Mouse (Mus musculus) gastrocnemius, postnatal 10 days (tissue): ENCODE data around the gene Med8. TPM values are rescaled to one million over a fixed set of nuclear protein-coding genes. Genes with fewer than 3 reads are reported as not detected.

Experiments used
- DNase-seq: peaks from one replicate; pipeline ENCODE4 v3.0.0; 2021; ENCODE audit warnings: mixed read lengths
- long read RNA-seq, 2 experiments: library from polyadenylated mRNA; stranded (forward); transcript quantifications; one replicate each; pipeline ENCODE4 v2.0.0; 2021
- total RNA-seq, 2 experiments: library from RNA; stranded (reverse); gene quantifications; 2 replicates each; pipeline ENCODE4 v1.2.3; 2021

Gene Med8
- total RNA-seq = 10 to 100 TPM; 37.8 to 38.0 TPM
- long read RNA-seq, experiment 1, transcript Med8-201 (7 exons, 1,145 nt) = major isoform, 13 of 27 reads
- long read RNA-seq, experiment 1, partial matches to known transcripts = 6 of 27 reads
- long read RNA-seq, experiment 1, other reads (novel, unspliced or antisense) = 4 of 27 reads
- long read RNA-seq, experiment 2, transcript Med8-203 (7 exons, 1,134 nt) = minor isoform, 5 of 32 reads
- long read RNA-seq, experiment 2, transcript Med8-201 (7 exons, 1,145 nt) = major isoform, 20 of 32 reads
- long read RNA-seq, experiment 2, partial matches to known transcripts = 4 of 32 reads
- long read RNA-seq, experiment 2, other reads (novel, unspliced or antisense) = 3 of 32 reads

DNA sequence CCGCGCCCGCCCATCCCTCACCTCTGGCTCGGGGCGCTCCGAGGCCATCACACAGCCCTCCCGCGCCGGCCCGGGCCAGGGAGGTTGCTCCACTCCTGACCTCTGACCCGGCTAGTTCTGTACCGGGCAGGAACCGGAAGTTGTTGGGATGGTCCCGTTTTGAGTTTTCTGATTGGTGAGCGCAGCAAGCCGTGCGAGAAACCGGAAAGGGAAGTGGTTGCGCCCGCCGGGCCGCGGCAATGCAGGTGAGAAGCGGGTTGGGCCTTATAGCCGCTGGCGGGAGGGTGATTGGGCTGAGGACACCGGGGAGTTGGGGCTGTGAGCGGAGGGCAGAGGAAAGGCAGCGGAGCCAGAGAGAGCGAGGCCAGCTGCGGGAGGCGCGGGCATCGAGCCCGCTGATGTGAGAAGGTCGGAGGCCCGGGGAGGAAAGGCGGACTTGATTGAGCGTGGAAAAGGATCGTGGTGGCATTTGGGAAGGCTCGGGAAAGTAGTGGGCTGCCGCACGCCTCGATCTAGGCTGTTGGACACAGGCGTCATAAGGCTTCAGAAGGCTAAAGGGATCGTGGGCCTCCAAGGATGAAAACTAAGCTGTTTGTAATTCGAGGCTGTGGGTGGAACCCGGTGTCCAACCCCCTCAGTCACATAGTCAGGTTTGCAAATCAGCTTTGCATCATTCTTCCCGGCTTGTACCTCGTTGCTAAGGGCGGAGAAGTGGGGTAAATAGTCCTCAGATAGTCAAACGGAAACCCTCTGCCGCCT lies at the start of gene Med8, which contains the start of gene Szt2:
Gene Med8 (plus strand): TSS at position 196 of the 759 bp plus-strand sequence.
Gene Szt2 (minus strand): TSS at position 132 of the 759 bp plus-strand sequence.
- DNase-seq = peak; percentile 78

DNA sequence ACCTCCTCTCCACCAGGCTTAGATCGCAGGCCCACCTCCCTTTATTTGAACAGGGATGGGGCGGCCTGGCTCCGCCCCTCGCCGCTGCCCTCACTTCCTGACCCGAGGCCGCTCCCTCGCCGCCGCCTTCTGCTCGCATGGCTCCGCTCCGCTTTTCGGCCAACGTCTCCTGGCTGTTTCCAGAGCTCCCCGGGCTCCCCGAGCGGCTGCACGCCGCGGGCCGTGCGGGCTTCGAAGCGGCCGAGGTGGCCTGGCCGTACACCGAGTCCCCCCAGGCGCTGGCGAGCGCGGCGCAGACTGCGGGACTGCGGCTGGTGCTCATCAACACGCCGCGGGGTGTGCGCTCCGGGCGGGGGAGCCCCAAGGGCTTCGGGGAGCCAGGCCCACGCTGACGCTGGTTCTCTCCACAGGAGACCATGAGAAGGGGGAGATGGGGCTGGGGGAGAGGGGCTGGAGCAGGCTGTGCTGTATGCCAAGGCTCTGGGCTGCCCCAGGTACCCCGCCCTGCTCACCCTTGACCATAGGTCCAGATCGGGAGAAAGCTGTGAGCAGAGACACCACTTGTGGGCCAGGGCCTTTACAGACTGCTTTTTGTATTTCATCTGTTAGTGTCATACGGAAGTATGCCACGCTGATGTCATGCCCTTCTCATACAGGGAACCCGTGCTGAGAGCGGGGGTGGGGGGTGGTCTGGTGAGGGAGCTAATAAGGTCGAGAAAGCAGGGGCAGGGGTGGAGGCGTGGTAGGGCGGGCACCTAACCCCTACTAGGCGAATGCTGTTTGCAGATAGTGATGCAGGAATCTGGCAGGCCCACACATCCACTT lies 49.0 kb upstream of the Med8 start:
- peak; percentile 66 for DNase-seq

DNA sequence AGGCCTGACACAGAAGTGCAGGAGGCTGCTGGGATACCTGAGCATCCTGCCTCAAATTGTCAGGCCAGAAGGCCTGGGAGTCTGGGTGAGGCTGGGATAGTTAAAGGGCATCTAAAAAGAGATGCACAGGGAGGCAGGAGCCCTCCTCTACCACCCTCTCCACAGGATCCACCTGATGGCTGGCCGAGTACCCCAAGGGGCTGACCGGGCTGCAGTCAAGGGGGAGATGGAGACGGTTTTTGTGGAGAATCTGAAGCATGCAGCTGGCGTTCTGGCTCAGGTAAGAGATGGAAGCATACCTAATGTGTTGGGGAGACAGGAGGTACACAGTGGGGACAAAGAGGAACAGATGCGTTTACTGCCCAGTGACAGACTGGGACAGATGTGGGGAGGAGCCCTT lies 47.7 kb upstream of the Med8 start:
- no peak for DNase-seq

DNA sequence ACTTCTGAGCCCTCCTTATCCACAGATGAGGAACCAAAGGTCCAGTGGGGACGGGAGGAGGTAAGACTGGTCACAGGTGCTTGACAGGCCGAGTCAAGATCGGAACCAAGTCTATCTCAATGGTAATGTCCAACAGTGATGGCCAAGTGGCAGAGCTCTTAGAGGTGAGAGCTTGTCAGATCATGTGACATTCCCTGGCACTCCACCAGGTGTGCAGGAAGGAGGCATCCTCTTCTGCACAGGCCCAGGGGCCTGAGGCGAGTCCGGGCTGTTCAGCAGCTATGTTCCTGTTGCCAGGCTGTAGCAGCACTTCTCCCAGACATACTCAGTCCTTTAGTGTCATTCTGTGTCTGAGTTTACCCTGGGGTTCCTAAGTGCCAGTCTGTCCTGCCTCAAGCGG lies 46.3 kb upstream of the Med8 start:
- no peak for DNase-seq

DNA sequence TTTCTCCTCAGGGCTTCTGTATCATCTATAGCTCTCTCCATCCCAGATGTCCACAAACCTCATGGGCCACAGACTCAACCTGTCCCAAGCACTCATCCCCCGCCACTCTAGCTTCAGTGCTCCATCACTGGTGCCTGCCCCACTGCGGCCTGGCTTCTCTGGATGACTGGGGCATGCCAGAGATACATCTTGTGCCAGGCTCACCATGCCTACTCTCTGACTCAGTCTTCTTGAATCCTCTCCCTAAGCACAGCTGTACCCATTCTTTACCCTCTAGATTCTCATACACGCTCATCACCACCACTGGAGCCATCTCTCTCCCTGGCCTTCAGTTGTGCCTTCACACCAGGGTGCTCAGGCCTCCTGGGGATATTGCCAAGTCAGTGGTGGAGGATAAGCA lies 45.2 kb upstream of the Med8 start:
- DNase-seq = no peak

DNA sequence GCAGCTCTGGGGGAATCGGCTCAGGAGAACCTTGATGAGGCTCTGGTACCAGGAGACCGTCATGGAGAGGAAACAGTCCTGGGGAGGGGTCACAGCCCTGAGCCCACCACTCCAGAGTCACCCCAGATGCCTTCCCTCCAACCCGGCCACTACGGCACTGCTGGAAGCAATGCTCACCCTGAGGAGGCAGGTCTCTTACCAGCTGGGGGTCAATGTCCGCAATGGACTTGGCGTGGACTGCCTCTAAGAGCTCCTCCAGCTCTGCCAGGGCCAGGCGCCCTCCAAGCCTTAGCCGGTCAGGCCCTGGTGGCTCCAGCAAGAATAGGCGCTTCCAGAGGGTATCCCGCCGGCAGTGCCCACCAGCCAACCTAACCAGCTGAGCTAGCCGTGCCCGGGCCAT lies 44.5 kb upstream of the Med8 start:
- DNase-seq = no peak

DNA sequence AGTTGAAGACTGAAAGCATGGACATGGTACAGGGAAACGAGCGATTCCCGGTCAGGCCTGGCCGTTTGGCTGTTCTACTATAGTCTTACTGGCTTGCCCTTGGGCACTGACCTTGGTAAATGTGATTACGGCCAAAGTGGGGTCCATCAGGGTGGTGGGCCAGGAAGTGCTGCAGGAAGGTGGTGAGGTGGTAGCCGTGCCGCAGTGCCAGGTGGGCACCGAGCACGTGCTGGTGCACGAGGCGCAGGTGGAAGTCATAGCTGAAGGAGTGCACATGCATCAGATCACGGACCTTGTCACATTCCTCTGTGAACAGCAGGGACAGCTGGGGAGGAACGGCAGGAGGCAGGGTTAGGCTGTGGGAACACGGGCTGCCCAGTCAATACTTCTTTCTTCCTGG lies 43.1 kb upstream of the Med8 start:
- DNase-seq = no peak

DNA sequence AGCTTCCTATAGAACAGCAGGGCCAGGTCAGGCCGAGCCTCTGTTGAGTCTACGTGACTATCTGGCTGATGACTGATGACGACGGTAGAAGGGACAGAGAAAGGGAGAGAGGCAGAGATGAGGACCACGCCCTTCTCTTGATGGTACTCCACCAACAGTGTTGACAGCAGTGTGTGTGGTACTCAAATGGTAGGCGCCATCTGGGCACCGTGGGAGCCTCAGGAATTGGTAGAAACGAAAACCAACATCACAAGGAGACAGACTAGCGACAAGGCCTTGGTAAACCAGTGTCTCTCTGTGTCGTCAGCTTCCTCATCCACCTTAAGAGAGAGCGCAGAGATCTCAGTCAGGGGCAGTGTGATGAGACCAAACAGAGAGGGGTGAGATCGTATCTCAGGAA lies 41.6 kb upstream of the Med8 start:
- no peak for DNase-seq

DNA sequence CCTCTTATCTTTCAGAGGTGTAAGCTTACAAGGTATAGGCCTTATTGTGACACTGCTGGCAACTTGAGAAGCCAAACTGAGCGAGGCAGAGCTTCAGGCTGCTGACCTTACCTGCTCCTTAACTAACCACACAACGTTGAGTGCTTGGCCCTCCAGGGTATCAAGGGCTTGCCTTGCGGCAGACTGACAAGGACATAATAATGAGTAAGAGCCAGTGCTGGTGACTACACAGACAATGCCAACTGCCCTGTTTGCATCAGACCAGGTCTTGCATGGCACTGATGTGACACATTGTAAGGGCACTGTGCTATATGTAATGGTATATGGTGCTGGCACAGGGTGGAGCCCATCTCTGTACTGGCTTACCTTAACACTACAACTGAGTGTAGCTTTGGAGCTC lies 40.5 kb upstream of the Med8 start:
- no peak for DNase-seq

DNA sequence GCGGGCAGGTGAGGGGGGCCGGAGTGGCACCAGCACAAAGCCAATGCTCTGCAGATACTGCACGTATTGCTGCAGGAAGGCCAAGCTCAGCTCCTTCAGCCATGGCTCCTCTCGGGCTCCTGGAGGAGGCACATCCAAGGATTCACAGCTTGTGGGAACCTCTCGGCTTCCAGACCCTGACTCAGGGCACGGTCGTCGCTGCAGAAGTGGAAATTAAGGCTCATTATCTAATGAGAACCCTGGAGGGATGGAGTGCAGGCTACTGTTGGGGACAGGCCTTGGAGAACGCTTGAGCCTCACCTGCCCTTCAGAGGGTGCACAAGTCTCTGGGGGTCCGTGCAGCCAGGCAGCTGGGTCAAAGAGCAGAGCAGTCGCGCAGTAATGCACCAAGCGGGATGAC lies 37.3 kb upstream of the Med8 start:
- DNase-seq = no peak

DNA sequence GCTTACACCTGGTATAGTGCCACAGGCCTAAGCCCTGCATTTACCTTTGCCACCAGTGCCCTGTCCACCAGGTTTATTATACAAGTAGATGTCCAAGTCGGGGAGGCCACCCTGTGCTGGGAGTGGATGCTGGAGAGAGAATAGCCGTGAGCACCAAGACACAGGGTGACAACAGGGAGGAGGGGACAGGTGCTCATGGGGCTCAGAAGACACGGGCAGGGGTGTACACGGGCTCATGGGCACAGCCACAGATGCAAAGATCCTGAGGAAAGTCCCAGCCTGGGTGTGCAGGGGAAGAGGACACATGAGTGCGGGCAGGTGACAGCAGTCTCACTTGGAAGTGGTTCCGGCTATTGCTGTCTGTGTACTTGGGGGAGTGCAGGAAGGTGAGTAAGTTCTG lies 33.1 kb upstream of the Med8 start:
- no peak for DNase-seq

DNA sequence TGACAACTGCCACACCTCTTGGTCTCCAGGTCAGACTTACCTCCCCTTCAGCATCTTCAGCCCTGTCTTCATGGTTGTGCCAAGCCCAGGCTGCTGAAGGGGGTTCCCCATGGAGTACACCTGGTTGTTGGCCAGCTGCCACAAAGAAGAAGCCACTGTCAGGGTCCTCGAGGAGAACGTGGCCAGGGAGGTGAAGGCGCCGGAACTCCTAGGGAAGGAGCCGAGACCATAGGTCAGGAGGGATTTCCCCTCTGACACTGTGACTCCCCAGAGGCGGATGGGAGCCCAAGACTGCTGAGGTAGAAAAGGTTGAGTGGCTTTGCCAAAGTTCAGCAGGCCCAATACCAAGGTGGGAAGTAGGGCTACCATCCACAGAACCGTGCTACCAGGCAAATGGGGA lies 25.9 kb upstream of the Med8 start:
- DNase-seq = no peak

DNA sequence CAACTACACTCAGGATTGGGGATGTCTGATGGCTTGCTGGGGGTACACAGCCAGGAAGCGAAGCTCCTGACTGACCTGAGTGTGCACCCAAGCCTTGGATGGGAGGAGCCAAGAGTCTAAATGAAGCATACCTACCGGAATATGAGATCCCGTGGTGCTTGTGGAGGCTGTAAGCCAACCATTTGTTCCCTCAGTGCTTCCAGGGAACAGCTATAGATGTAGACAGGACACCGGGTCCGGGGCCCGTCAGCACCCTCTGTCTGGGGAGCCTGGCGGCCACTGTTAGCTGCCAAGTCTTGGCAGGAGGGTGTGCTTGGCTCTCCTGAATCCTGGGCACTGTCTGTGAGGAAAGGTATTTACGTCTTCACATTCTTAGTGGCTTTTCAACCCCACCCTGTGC lies 21.8 kb upstream of the Med8 start:
- DNase-seq = no peak

DNA sequence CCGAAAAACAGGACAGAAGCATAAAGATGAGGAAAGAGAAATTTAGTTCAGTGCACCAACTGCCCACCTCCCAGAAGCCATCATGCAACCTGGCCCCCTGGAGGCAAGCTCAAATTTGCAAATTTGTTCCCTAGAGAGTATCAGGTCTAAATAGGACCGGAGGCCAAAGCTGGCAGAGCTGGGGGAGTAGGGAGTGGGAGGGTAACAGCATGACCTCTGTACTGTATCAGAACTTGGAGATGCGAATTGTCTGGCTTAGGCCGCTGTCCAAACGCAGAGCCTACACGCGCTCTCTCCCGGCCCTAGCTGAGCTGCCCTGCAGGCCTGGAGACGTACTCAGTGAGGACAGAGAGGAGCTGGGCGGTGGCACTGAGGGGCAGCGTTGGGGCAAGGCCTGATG lies 19.0 kb upstream of the Med8 start:
- no peak for DNase-seq

DNA sequence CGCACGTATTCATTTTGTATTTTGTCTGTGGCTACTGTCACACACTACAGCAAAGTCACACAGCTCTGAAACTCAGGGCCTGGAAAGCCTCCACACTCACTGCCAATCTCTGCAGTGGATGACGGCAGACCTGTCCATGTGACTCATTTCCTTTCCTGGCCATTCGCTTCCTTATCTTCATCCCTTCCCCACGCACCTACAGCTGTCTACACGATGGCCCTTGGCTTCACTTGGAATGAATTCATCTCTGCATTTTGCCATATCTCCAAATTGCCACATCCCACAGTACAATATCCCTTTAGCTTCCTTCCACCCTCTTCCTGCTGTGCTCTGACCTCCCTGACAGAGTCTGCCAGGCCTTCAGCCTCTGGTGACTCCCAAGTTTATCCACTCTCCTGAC lies 14.6 kb upstream of the Med8 start:
- DNase-seq = no peak

DNA sequence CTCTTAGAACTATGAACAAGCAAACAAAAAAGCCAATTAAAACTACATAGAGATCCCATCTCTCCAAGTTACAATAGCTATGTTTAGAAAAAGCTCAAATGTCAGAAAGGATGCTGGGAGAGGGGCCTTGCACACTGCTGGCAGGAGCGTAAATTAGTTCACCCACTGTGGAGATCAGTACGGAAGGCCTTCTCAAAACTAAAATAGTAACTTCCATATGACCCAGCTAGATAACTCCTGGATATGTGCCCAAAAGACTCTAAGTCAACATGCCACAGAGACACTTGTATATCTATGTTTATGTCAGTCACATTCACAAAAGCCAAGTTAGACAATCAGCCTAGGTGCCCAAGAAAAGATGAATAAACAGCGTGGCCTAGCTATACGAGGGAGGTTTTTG lies 13.8 kb upstream of the Med8 start:
- no peak for DNase-seq

DNA sequence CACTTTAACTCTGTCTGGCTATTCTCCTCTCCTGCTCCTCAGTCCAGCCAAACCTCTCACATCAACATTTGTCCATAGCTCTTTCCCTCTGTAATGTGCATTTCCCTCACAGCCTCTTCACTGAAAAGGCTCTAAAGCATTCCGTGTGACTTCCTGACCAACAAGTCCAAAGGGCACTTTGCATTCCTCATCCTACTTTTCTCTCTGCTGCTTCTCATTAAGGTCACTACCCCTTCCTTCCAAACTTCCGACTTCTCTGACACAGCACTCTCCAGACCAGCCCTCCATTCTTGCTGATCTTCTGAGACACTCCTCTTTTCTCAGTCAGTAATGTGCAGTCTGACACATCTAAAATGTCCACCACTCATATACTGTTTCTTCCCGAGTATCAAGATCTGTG lies 12.7 kb upstream of the Med8 start:
- DNase-seq = no peak

DNA sequence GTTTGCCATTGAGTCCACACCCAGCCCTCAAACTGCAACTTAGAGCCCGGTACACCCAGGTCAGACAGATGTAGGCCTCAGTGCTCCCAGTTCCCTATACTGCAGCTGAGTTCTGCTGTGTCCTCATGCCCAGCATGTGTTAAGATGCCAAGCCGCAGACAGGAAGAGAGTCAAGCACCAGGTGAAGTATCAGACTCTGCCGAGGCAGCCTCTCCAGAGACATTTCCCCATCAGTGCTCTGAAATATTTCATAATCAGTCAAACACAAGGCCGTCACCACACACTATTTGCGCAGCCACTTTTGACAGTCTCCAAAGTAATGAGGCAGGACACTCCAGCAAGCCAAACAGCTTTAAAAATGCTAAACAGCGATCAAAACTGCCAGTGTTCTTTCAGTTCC lies 10.7 kb upstream of the Med8 start:
- no peak for DNase-seq

DNA sequence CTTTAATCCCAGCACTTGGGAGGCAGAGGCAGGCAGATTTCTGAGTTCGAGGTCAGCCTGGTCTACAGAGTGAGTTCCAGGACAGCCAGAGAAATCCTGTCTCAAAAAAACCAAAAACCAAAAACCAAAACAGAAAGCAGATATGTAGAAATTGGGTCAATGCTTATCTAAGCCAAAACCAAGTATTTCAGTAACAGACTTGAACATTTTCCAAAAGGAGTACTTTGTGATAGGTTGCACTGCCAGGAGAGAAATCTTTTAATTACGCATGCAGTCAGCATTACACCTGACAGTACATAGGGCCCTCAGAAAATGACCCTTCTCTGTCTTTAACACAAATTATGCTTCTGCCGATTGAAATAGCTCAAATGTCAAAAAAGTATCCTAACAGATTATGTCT lies 7.7 kb upstream of the Med8 start:
- no peak for DNase-seq

DNA sequence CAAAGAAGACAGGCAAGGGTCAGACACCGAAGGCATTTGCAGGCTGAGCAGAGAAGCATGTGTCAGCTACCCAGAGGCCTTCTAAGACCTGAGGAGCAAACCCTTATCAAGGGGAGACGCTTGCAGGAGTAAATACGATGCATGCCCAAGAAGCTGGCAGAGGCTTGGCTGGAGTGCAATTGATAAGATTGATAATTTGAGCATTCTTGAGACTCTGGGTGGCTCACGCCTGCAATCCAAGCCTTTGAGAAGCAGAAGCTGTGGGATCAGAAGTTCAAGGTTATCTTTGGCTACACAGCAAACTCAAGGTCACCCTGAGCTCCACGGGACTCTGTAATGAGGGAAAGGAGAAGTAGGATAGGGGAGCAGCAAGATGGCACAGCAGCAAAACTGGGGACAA lies 7.2 kb upstream of the Med8 start:
- no peak for DNase-seq

DNA sequence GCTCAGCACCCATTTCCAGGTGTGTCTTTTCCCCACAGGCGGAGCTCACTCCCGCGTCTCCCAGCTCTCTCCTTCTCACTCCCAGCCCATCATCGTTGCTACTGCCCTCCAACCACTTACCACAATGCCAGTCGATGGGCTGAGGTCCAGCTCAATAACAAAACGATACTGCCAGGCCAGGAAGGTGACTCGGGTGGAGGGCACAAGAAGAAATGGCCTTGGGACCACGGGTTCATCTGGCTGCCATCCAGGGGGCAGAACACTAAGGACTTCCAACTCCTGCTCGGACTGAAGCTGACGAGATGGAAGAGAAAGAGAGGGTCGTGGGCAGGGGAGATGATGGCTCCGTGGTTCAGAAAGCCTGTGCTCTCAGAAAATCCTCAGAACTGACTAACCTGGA lies 6.4 kb upstream of the Med8 start:
- no peak for DNase-seq

DNA sequence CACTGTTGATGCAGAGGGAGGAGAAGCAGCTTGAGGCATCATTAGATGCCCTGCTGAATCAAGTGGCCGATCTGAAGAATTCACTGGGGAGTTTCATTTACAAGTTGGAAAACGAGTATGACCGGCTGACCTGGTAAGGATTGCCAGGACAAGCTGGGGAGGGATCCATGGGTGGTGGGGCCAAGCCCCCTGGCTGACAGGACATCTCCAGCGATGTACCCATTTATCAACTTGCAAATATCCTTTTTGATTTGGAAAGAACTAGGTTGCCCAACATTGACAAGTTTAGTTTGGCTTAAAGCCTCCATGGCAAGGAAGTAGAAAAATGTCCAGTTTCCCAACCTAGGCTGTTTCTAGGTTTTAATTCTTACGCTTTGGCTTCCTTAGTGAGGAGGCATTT lies 1.7 kb downstream of the Med8 start:
- no peak for DNase-seq

DNA sequence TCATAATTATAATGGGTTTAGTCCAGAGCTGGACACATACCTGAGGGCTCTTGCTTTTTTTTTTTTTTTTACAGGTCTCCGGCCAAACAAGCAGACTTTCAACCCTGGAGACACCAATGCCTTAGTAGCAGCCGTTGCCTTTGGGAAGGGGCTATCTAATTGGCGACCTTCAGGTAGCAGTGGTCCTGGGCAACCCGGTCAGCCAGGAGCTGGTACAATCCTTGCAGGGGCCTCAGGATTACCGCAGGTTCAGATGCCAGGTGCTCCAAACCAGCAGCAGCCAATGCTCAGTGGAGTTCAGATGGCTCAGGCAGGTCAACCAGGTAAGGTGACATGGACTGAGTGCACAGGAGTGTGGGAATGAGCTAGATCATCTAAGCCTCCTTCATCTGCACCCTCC lies 4.4 kb downstream of the Med8 start:
- DNase-seq = no peak
